Mouse (Mus musculus): Measurements from ENCODE around the gene Rapgef5.
A peak's percentile ranks its signal among the peaks of the same experiment; 100 is the strongest.

Rapgef5 gene

DNA sequence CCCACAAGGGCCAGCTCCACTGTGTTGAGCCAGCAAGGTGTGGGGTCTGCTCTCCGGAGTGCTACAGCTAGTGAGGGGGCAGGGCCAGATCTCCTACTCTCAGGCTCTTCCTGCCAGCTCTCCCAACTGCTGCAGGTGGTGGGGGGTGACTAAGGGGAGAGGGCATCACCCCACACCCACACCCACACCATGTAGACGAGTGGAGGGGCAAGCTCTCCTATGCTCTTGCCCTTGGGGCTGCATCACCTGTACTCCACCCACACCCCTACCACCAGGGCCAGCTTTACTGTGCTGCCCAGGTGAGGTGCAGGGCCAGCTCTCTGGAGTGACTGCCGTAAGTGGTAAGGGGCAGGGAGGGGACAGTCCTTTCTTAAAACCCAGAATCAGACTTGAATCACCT is 89.7 kb downstream of the Rapgef5 start:
- no peak for DNase-seq (ENCODE audit: low read depth, low spot score)

DNA sequence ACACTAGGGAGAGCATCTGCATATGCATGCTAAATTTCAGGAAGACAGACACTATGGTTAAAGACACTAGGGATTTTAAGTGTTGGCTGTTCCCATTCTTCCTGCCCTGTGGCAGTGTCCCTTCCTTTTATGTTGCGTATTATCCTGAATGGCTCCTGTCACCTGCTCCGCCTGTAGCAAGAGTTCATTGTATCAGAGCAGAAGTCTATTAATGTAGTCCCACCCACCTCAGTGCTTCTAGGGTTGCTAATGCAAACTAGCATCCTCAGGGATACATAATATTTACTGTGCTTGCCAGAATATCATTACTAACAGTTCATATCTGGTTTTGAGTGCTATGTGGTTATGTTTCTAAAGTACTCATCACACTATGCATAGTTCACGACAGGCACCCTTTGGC is 96.4 kb downstream of the Rapgef5 start:
- DNase-seq (ENCODE audit: low read depth, low spot score): no peak

DNA sequence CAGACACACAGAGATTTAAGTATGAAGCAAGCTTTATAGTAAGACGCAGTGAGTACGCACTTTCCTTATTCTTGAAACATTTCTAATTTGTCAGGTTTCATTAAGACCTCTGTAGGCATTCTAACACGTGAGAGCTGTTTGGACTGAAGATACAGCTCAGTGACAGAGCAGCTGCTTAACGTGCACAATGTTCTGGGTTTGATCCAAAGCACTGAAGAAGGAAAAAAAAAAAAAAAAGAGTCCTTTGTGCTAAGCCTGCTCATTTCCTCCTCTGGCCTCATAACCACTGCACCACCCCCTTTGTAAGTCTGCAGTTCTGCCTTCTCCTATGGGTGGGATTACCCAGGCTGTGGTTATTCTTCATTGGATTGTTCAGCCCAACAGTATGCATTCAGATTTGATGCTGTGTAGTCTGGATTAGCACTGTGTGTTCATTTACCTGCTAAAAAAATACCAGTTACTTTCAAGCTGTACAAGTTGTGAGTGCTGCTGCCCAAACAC is 103.3 kb downstream of the Rapgef5 start:
- no peak for DNase-seq (ENCODE audit: low read depth, low spot score)

DNA sequence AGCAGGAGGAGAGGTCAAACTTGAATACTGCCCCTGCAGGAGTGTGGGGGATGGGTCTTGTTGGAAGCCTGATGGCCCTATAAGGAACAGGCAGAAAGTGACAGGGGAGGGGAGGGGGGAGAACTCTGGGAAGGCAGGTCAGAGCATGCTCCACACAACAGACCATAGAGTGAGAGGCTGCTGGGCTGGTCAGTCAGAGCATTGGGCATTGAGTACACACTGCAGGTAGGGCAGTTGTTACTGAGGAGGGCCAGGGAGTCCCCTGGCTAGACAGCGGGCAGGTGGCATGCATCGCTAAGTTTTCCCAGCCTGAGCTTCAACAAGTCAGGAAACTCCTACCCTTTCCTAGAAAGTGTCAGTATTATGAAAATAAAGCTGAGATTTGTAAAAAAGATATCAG is 106.7 kb downstream of the Rapgef5 start:
- no peak for DNase-seq (ENCODE audit: low read depth, low spot score)

DNA sequence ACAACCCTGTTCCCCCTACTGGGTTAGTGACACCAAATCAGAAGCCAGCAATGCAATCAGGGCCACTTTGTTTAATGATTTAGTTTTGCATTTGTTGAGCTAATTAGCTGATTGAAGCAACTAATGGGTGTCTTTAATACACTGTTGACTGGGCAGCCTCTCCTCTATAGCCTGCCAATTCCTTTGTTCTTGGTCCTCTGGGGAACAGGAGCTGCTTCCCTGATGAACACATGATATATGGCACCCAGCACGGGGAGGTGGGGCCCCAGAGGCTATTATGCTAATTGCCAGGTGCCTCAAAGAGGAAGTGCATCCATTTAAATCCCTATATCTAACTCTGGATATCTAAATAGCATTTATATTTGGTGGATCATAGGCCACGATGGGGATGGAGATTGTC is 111.0 kb downstream of the Rapgef5 start:
- no peak for DNase-seq (ENCODE audit: low read depth, low spot score)

DNA sequence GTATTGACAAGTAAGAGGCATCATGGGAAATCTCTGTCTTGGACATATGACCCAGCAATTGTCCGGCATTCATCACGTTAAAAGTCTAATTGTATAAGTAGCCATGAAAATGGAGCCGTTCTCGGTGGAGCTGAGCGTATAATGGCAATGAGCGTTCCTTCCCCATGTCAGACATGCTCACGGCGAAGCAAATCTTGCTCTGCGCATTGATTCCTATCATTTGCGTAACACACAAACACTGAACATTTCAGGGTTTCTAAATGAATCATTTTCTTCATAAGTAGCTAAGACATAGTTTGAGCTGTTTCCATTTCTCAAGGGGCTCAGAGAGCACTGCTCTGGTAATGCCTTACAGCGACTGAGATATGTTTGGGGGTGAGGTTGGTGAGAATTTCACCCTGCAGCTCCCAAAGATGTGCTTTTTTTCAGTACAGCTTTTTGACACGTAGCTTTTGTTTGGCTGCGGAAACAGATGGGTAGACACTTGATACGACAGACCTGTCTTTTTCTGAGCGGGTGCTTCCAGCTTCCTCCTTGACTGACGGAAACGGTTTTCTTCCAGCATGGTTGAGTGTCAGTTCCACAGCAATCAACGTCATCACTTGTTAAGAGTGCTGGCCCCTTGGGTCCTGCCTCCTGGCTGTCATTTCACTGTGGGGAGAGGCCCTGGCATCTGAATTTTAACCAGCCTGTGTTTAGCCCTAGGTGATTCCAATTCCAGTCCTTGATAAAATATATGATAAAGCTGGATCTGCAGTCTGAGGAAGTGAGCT is 112.2 kb downstream of the Rapgef5 start:
- no peak for DNase-seq (ENCODE audit: low read depth, low spot score)

DNA sequence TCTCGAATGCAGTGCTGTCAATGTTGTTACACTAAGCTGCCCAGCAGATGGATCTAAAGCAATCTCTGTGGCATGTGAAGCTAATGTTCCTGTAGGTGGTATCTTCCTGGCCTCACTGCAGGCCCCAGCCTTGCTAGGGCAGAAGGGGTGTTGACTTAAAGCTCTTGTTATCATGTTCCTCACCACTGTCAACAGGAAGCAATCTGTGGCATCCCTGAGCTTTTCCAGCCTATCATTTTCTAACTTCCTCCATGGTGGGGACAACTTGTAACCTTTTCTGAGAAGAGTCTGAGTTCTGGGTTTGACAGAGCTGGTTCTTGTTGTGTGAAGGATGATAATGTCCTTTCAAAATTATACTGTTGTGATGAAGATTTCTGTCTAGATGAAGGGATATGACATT is 115.9 kb downstream of the Rapgef5 start:
- DNase-seq (ENCODE audit: low read depth, low spot score): no peak

DNA sequence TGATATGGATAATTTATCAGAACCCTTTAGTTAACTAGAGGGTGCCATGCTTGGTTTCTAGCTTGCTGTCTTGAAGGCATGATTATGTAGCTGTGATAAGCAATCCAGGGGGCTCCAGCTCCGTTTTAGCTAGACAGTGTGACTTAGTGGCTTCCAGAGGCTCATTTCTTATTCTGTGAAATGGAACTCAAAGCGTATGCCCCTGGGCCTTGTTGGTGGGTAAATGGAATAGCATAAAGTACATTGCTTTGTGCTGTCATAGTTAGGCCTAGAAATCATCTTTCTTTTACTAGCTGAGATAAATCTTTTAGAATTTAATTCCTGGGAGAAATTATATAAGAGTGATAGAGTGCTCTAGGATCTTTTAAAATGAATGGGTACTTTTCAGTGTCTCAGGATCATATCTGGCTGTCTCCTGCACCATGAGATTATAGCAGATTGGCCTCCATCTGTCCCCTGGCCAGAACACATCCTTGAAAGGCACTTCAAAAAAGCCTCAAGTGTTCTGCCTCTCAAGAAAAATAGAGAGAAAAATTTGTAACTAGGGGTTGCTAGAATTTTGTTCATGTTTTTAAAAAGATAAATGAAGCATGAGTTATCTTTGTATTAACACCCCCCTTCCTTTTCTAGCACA is 120.0 kb downstream of the Rapgef5 start:
- DNase-seq (ENCODE audit: low read depth, low spot score): no peak

DNA sequence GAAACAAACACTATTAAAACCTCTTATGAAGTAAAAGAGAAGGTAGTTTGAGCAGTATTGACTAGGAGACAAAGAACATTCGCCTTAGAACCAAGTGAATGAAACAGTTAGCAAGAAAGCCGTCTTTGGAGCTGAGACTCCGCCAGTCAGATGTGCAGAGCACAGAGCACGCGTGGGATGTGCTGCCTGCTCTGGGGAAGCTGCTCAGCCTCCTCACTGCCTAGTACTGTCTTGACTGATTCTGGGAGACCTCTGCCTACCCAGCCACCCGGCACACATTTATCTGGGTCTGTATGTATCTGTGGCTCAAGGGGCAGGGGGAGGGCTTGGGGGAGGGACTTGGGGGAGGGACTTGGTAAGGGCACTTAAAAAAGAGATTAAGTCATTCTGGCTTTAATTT is 120.7 kb downstream of the Rapgef5 start:
- peak; percentile 67 for DNase-seq (ENCODE audit: low read depth, low spot score)

DNA sequence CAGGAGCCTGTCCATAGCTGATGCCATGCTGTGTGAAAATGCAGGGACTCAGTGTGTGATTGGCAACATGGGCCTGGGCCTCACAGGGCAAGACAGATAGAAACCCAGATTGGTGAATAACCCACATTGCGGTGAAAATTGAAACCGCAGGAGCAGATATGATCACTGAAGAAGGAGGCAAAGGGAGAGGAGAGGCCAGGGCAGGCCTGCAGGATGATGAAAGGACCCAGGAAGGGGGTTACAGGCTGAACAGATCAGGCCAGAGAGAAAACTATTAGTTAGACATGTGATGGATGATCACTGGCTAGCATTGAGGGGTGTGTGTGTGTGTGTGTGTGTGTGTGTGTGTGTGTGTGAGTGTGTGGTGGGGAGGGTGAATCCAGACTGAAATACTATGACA is 122.6 kb downstream of the Rapgef5 start:
- no peak for DNase-seq (ENCODE audit: low read depth, low spot score)

DNA sequence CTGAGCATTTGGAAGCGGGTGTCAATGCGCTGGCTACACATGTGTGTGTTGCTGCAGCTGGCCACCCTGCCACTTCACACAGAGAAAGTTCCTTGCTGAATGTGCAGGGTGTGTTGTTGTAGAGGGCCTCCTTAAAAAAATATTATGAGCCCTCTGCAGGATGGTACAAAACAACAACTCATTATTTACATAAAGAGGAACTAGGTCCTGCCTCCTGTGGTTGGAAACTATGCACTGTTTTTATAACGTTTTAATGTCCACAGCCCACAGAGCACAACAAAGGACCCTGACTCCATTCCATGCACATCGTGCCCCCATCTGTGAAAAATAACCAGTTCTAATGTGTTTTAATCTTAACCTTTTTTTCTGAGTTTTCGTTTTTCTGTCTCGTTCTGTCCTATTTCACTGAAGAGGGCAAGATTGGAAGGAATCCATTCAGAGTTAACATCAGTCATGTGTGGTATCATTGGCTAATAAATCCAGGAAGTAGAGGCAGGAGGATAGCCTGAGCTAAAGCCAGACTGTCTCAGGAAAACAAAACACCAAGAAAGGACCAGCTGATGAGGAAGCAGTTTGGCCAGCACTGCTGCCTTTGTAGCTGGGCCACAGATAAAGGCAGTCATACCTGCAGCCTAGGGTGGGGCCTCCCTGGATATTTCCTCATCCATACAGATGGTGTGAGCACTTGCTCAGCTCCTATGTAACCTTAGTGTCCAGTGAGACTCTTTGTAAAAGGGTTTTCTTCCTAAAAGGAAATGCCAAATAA is 123.3 kb downstream of the Rapgef5 start:
- DNase-seq (ENCODE audit: low read depth, low spot score): no peak

DNA sequence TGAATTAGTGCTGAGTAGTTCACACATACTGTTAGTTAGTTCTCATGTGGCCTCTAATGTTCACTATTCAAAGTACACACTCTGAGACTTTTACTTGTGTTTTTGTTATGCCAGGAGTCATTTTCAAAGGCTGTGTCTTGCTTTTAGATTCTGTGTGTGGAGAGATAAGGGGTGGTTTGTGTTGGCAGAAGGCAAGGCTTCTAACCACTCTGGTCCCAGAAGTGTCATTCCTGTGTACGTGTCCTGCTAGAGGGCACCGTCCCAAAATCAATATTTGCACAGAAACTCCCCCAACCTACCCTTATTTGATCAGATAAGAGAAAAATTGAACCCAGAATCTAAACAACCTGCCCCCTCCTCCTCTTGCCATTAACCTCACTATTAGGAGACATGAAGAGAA is 126.2 kb downstream of the Rapgef5 start:
- DNase-seq (ENCODE audit: low read depth, low spot score): no peak

DNA sequence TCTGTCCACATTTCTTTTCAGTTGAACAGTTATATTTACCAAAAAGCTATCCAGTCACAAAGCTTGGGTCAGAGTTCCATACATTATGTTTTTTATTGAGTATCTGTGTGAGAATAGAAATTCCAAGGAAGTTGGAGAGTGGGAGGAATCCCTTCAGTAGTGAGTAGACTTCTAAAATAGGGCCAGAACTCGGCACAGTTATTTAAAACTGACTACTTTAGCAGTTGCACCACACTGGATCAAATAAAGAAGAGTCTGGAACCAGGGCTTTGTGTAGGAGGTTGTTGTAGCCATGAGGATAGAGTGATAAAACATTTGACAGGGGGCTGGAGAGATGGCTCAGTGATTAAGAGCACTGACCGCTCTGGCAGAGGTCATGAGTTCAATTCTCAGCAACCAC is 129.5 kb downstream of the Rapgef5 start:
- DNase-seq (ENCODE audit: low read depth, low spot score): no peak

DNA sequence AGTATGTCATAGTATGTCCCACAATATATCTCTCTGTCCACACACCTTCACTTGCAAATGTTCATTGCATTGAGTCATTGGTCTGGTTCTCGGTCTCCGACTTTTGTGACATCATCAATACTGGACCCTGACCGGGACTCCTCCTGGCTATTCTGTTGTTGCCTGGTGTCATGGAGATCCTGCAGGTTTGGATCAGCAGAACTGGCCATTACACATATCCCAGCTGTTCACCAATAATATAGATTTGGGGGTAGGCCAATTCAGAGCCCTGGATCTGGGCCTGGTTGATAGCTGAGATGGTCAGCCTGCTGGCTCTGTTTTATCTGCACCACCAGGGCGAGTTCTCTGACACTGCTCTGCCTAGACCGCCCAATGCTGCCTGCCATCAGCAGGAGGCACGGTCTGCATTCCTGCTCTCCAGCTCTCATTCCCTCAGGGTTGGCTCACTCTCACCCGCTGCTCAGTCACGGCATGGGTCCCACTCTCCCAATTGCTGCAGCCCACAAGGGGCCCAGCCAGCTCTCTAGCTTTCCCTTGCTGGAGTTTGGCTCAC is 137.7 kb downstream of the Rapgef5 start:
- DNase-seq (ENCODE audit: low read depth, low spot score): no peak

DNA sequence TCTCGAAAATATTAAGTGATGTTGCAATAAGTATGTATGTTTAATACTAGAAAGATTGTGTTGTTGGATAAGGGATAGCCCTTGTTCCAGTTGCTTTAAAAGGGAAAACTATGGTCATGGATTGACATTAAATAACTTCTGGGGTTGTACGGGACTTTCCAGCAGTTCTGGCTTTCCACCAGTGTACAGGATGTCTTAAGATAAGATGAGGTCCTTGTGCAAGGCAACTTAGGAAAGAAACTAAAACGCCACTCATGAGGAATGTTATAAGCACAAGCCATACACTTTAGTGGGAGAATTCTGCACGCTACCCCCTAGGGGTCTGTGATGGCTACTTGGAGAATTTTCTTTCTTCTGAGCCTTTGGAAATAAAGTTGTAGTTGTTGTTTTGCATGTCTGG is 140.7 kb downstream of the Rapgef5 start:
- no peak for DNase-seq (ENCODE audit: low read depth, low spot score)

DNA sequence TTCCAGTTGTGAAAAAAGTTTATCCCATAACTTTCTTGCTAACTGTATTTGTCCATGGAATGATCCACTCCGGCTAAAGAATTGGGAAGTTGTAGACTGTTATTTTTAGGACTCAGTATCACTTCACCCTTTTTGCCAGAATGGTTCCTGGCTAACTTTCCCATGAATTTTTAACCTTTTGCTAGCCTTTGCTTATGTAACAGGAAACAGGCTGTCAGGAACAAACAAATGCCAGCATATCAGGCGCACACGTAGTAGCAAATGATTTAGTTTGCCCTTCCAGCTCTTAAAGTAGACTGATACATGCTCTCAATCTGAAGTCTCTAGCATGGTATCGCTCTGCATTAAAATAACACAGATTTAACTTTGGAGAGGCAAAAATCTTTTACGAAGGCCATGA is 141.5 kb downstream of the Rapgef5 start:
- DNase-seq (ENCODE audit: low read depth, low spot score): no peak

DNA sequence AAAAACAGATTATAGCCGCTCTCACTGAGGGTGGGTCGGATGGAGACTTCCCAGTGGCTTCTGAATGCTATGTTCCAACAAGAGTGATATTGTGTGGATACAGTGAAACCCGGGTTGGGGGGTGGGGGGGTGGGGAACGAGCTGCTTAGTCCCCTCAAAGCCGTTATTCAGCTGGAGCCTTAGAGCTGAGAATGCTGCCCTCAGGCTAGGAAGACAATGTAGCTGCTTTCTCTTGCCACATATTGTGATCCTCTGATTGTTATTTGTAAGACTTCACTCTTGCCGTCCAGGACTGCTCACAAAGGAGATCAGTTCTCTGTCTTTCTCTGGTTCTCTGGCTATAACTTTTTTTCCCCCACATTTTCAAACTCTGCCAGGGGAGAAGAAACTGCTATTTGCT is 142.5 kb downstream of the Rapgef5 start:
- DNase-seq (ENCODE audit: low read depth, low spot score): no peak

DNA sequence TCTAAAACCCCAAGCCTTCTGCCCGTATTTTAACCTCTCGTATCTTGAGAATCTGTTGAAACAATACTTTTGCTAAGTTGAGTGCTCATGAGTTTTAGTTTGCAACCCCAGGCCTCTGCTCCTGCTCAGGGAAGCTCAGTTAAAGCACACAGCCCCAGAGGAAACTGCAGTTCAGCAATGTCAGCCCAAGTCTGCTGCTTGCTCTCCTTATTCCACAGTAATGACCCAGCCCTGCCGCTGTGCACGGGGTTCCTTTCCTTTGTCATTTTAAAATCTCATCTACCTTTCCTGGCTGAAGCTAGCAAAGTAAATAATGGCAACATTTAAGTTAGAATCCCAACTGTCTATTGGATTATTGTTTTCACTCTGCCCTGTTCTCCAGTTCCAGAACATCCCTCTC is 144.1 kb downstream of the Rapgef5 start:
- no peak for DNase-seq (ENCODE audit: low read depth, low spot score)

DNA sequence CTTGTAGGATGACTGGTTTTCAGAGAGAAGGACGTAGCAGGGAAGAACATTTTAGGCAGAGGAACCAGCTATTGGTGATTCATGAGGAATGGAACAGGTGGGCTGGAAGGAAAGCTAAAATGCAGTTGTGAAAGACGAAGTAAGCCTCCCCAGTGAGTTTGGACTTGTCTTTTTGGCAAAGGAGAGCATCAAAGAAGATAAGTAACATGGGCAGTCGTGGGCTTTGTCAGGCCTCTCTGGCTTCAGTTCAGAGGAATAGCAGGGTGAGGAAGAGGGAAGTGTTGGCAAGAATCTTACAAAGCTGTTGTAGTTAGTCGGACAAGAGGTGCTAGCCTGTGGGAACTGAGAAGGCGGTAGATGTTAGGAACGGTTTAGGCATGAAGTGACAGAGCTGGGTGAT is 145.6 kb downstream of the Rapgef5 start:
- no peak for DNase-seq (ENCODE audit: low read depth, low spot score)

DNA sequence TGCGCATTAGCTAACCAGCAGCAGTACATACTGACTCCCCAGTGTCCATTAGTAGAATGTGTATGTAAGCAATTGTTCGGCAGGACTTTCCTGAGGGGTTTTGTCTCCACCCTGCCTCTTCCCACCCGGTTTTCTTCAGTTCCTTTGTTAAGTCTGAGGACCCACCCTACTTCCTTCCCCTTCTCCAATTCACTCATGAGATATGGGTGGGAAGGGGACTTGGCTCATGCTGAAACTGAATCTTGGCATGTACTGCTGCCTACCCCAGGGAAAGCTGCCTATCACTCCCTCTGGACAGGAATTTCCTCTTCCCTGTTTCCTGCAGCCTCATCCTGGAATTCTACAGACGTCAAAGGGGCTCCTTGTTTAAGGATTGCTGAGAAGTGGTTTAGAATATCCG is 147.4 kb downstream of the Rapgef5 start:
- no peak for DNase-seq (ENCODE audit: low read depth, low spot score)

DNA sequence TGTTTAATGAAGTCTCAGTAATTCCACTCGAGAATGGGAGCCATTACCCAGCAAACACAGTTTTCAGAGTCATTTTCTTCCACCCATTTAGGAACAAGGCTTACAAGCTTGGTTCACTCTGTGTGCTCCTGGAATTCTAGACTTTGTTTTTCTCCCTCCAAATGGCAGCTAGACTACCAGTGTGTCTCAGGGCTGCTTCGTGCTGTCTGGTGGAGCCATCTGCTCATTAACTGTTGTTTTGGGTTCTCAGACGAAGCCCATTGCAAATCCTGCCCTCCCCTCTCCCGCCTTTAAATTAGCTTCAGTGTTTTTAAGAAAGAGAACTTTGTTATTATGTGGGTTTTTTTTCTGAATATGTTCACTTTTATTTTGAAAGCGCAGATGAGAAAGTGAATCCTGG is 148.4 kb downstream of the Rapgef5 start:
- no peak for DNase-seq (ENCODE audit: low read depth, low spot score)

DNA sequence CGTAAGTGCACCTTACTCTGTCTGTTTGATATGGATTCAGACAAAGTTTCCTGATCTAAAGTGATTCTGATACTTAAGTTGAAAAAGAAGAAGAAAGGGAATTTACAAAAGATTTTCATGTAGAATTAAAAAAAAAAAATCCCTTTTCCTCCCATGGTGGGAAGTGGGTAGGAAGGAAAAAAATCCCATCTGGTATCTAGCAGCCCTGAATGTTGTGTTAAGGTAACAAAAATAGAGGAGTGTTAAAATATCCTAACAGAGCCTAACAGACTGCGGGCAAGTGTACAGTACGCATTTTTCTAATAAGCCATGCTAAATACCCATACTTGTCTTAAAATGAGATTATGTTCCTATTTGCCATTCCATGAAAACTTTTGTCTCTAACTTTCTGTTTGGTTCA is 150.1 kb downstream of the Rapgef5 start:
- no peak for DNase-seq (ENCODE audit: low read depth, low spot score)

Measured in telencephalon, adult 2 months (tissue).